Mouse (Mus musculus) small intestine, adult 2 months (tissue): Measurements from ENCODE around the gene Atp8b4.

Experiments
- CTCF ChIP-seq: fragments of 200-500 bp; IDR thresholded peaks from 2 replicates; pipeline ENCODE4 v1.5.1; 2012; ENCODE audit warnings: low read depth, mild to moderate bottlenecking, control low read depth, inconsistent platforms, low read length, moderate library complexity, mixed read lengths; ENCODE audit not compliant: insufficient replicate concordance, insufficient read length; ENCODE audit errors: extremely low read depth
- POLR2A ChIP-seq: fragments of 200-500 bp; IDR thresholded peaks from 2 replicates; pipeline ENCODE4 v1.6.1; 2012; ENCODE audit warnings: low read depth, mild to moderate bottlenecking, control low read depth, inconsistent platforms, low read length, moderate library complexity

- TF ChIP-seq CTCF (no peak), POLR2A (no peak)
Measured at GRCm38 (mm10) chr2:126371634-126372033, 128.8 kb downstream of the Atp8b4 start.
